Mouse (Mus musculus) left cerebral cortex, postnatal 4 days (tissue): ENCODE measurements around the gene Rab33a. TPM values are rescaled to one million over a fixed set of nuclear protein-coding genes. Genes with fewer than 3 reads are reported as not detected.
A peak's percentile ranks its signal among the peaks of the same experiment; 100 is the strongest.

ENCODE experiments used
- DNase-seq: peaks from one replicate; pipeline ENCODE4 v3.0.0-alpha.2; 2022
- intact Hi-C: fragments of 180-260 bp; cut with DNase I; formaldehyde crosslinking; loops from one replicate; pipeline ENCODE4 v1.15.1; 2025
- total RNA-seq, 2 experiments: library from RNA; stranded (reverse); gene quantifications; 2 replicates each; pipeline ENCODE4 v1.2.3; 2021

The Rab33a gene
- 10 to 100 TPM; 50.7 to 51.4 TPM for total RNA-seq

DNA sequence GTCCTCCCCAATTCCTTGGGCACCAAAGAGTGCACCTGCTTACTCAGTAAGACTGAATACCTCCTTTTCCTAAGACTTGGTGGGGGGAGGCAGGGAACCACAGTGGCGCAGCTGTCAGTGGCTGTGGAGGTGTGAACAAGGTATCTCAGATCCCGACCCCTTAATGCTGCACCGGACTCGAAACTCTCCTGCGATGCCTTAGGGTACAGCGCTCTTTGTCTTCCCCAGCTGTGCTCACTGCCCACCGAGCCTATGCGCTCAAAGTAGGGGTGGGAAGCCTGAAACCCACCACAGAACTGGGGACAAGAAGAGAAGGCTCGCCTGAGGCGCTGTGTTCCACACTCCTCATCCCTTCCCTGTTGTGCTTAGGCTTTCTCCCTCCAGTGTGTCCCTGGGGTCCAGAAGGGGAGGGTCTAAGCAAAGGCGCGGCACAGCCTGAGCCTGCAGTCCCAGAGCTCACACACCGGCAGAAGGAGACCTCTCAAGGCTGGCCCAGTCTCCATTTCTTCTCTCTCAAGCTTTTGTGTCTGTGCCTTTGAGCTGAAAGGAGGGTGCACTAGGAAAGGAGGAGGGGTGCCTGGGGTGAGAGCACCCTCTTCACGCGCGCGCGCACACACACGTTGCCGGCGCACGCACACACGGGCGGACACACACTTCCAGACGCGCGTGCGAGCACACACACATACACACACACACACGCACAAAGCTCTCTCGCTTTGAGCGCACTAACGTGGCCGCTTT, at the start of gene Rab33a:
TSS of gene Rab33a (plus strand) at position 478 of the 741 bp plus-strand sequence.
- DNase-seq, result peak; percentile 26
- intact Hi-C loops, result no loop called here

- intact Hi-C loops, result no loop called here
- no peak for DNase-seq
These were observed 38.0 kb upstream of the Rab33a start for GRCm38 (mm10) chrX:48481095-48481494.

DNA sequence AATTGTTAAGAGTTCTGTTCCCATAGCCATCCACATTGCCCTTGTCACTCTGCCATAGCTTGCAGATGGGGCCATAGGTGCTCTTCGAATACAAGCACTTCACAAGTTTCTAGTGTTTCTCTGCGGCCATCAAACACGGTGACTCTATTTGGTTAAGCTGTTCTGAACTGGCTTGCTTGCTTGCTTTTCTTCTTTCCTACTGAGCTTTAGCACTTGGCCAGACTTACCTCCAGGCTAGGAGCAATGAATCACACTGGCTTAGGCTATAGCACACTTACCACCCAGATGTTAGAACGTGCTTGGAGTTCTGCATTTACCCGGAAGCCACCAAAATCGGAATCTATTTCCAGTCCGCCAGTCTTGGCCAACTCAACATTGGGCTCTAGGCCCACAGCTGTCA, 37.4 kb upstream of the Rab33a start:
- intact Hi-C loops, result no loop called here

GRCm38 (mm10) chrX:48493763-48494162, 25.3 kb upstream of the Rab33a start:
- DNase-seq, result no peak
- intact Hi-C loops, result no loop called here

More for the DNA sequence above, 37.4 kb upstream of the Rab33a start:
- no peak for DNase-seq

DNA sequence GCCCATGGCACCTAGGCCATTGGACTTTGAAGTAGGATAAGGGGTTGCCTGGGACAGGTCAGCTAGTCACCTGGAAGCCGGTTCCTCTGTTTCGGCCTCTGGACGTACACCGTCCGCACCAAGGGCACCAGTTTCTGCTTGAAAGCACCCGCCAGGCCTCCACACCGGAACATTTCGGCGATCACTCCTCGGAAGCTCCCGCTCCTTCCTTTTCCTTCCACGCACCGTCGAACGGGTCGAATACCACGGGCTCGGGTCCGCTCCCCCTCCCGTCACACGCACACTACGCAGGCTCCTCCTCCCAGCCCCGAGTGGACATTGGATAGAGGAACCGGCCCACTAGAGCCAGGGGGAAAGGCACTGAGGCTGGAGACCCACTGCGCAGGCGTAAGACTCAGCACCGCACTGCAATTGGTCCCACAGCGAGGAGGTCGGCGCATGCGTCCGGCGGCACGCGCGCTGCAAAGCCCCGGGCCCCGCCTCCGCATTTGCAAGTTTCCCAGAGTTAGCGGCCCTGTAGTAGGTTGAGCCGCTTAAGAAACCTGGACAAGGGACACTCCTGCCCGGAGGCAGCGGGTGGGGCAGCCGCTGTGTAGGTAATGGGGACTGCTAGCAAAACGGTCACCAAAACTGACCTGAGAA, 5.8 kb upstream of the Rab33a start, which contains the start of gene Aifm1:
TSS of gene Aifm1 (minus strand) at position 398 of the 642 bp plus-strand sequence.
- intact Hi-C loops, result no loop called here
- peak; percentile 92 for DNase-seq

DNA sequence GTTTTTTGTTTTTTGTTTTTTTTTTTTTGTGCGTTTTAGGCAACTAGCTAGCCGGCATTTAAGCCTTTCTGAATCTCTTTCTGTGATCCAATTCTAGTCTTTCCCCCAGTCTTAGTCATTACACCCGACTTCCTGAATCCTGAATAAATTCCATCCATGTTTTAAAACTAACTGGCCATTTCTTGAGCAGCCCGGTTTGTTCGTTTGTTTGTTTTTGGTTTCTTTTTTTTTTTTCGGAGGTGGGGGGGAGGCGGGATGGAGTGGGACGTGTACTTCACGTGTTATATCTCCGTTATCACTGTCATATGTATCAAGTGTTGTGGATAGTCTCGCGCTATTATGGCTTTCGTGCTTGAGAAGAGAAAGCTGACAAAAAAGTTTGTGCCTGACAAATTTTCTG, 5.3 kb upstream of the Rab33a start:
- no peak for DNase-seq
- intact Hi-C loops, result no loop called here

GRCm38 (mm10) chrX:48518211-48518807, 776 bp upstream of the Rab33a start:
- intact Hi-C loops, result no loop called here
- peak; percentile 70 for DNase-seq

DNA sequence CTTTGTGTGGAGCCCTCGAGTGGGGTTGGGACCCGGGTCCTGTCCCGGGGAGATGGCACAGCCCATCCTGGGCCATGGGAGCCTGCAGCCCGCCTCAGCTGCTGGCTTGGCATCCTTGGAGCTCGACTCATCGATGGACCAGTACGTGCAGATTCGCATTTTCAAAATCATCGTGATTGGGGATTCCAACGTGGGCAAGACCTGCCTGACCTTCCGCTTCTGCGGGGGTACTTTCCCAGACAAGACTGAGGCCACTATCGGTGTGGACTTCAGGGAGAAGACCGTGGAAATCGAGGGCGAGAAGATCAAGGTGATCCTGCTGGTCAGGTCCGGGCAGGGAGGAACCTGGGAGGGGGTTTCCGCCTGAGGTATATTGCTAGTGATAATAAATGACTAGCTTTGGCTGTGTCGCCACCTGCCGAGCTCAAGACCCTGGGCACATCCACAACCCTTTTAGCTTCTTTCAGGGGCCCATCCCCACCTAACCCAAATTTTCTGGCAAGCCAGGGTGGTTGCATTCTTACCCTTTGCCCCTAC, 532 bp downstream of the Rab33a start:
- intact Hi-C loops, result no loop called here
- peak; percentile 11 for DNase-seq

- no peak for DNase-seq
- intact Hi-C loops, result no loop called here
These were observed 2.6 kb downstream of the Rab33a start for GRCm38 (mm10) chrX:48521651-48522050.

DNA sequence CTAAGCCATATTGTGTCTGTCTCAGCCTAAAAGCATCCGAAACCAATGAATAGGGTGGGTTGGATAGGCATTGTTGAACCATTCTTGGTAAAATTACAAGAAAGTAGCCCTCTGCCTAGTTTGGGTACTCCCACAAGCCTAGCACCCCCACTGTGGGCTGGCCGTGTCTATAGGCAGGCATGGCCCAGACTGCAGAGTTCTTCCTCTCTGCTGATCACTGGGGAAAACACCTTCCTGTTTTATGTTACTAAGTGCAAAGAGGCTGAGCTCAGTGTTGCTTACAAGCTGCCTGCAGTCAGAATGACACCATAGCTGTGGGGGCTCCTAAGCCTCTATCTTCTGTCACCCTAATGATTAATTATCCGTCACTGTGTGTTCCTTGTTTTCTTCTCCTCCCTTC, 4.4 kb downstream of the Rab33a start:
- intact Hi-C loops, result no loop called here
- DNase-seq, result no peak

- intact Hi-C loops, result no loop called here
- DNase-seq, result no peak
These were observed 6.2 kb downstream of the Rab33a start for GRCm38 (mm10) chrX:48525332-48525731.

DNA sequence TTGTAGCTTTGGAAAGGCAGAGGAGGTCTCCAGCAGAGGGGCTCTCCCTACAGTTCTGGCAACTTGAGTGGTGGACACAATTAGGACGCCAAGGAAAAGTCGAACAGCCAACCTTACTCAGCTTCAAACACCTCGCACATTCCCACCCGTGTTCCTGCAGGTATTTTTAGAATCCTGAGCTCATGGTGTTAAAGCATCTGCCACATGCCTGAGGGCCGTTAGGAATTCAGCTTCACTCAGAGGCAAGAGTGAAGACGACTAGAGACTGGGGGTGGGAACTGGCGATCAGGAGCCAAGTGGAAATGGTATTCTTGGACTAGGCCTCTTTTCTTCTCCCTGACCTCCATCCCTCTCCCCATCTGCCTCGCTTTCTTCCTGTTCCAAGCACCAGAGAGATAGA, 6.8 kb downstream of the Rab33a start:
- intact Hi-C loops, result no loop called here
- no peak for DNase-seq

- no peak for DNase-seq
- intact Hi-C loops, result no loop called here
These were observed 7.3 kb downstream of the Rab33a start for GRCm38 (mm10) chrX:48526435-48526834.

DNA sequence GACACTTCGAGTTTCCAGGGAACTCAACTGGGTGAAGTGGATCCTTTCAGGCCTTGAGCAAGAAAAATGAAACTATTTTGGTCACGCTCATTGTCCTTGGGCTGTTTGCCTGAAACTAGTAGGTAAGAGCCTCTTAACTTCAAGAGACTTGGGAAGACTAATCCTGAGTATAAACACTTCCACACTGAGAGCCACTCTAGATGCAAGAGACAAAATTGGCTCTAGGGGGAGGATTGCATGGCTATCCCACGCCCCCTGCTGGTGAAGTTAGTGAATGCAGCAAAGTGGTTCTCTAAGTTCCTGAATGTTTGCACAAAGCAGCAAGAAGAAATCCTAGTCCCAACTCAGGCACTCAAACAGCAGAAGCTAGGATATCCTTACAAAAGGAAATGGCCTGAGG, 13.1 kb downstream of the Rab33a start:
- intact Hi-C loops, result no loop called here
- peak; percentile 67 for DNase-seq

Other genes starting within 250 kb of the Rab33a start
- 10 to 100 TPM; 27.9 to 33.5 TPM for gene Bcorl1, start 177.9 kb upstream of the Rab33a start, total RNA-seq
- gene Elf4, start 56.2 kb upstream of the Rab33a start, total RNA-seq, result 1 to 10 TPM; 1.1 to 1.5 TPM
- 10 to 100 TPM; 22.3 to 25.2 TPM for gene Aifm1, start 5.7 kb upstream of the Rab33a start, total RNA-seq
- 10 to 100 TPM; 36.9 to 37.4 TPM for gene Zfp280c, start 75.2 kb downstream of the Rab33a start, total RNA-seq
- gene Slc25a14, start 104.1 kb downstream of the Rab33a start, total RNA-seq, result 10 to 100 TPM; 29.3 to 31.0 TPM
- not detected for gene Gpr119, start 155.2 kb downstream of the Rab33a start, total RNA-seq
- 1 to 10 TPM; 7.9 to 8.5 TPM for gene Rbmx2, start 175.7 kb downstream of the Rab33a start, total RNA-seq